Mouse (Mus musculus) retina, embryonic 14.5 days (tissue): ENCODE measurements around the gene Cd200r1.
"Not testable (repeated sequence)": the region's sequence is repeated elsewhere in the genome, so short reads cannot be mapped to it uniquely, and the experiment has no call there.

Experiments
- DNase-seq: peaks from one replicate; pipeline ENCODE4 v3.0.0-alpha.2; 2015; ENCODE audit warnings: low spot score

Cd200r1 gene

GRCm38 (mm10) chr16:44766320-44766892 lies 870 bp downstream of the Cd200r1 start:
- no peak for DNase-seq

DNA sequence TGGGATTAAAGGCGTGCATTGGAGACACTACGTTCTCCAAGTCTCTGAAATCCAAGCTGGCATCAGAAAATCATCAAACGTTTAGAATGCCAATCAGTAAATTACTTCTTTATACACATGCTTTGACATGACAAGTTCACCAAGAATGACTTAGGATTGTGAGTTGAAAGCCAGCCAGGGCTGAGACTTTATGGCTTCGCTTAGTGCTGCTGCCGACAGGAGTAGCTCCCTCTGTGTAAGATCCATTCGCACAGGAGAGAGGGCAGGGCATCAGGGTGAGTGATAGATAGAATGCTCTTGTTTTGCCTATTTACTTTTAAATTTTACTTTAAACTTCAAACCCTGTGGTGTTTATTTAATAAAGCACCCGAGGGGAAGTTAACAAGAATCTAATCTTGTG lies 2.0 kb downstream of the Cd200r1 start:
- no peak for DNase-seq

GRCm38 (mm10) chr16:44767967-44768366 lies 2.4 kb downstream of the Cd200r1 start:
- peak; percentile 57 for DNase-seq

GRCm38 (mm10) chr16:44772577-44772976 lies 7.0 kb downstream of the Cd200r1 start:
- no peak for DNase-seq

DNA sequence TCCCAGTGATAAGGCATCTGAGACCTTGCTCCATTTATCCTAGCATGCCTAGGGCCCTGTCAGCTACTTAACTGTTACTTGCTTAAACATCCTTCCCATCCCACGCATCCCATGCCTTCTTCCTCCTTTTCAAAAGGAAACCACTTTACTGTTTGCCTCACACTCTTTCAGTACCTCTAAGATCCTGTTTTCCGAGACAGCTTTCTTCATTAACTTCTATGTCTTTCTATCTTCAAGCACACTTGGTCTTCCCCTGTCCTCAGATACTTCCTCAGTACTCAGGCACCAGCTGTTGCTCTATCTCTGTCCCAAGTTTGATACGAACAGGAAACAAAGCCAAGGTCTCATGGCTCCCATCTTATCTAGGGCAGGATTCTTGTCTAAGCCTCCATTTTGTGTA lies 8.1 kb downstream of the Cd200r1 start:
- no peak for DNase-seq

GRCm38 (mm10) chr16:44774201-44774600 lies 8.7 kb downstream of the Cd200r1 start:
- no peak for DNase-seq

DNA sequence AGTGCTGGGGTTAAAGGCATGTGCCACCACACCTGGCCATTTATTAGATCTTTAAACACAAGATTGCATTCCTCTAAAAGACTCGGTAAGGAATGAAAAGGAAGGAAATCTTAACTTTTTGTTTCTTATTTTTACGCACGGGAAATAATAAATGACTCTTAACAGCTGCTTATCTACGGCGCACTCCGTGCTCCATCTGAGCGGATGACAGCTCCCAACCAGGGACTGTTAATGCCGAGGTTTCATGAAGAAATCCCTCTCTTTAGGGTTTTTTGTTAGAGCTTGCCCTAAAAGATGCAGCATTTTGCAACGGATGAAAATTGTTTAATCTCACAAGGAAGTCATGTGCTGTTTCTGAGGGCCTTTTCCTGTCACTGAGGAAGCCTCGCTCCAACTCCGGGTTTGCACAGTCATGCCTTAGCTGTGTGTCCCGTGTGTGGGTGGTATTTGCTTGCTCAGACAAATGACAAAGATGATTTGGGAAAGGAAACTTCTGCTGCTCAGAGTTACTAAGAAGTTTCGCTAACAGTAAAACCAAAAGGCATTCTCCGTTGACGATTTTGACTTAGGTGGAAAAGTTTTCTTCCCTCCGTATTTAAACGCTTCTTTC lies 13.1 kb downstream of the Cd200r1 start:
- DNase-seq, result no peak

DNA sequence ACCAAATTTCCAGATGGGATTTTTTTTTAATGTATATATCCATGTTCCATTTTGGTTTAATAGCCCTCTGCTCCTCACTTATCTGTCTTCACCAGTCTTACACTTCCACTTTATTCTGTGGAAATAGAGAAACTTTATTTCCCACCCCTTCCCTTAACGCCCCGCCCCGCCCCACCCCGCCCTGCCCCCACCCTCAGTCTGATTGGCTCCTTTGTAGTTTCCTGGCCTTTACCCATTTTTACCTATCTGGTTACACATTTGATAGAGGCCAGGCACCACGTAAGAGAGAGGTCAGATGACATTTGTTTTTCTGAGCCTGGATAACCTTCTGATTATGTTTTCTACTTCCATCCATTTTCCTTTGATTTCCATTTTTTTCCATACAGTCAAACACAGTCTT lies 14.0 kb downstream of the Cd200r1 start:
- no peak for DNase-seq

DNA sequence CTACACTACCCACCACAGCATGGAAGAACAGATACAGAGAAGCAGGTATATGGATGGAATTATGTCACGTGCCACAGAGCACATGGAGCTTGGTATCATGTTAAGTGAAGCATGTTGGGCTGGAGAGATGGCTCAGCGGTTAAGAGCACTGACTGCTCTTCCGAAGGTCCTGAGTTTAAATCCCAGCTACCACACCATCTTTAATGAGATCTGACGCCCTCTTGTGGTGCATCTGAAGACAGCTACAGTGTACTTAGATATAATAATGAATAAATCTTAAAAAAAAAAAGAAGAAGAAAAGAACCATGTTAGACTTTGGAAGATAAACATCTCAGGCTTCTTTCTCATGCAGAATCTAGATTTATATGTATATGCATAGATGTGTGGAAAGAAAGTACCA lies 15.2 kb downstream of the Cd200r1 start:
- no peak for DNase-seq

DNA sequence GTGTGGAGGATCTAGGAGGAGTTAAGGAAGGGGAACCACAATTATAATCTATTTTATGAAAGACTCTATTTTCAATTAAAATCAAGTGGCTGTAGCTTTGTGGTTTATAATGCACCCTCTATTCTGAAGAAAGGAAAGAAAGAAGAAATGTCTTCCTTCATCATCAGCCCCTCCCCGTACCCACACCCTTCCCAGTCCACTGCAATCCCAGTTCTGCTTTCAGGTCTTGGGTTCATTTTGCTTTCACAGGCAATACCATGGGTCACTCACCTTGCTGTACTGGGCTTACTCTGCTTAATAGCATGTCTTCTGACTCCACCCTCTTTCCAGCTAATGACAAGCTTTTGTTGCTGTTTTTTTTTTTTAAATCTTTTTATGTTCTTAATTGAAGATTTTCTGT lies 21.4 kb downstream of the Cd200r1 start:
- DNase-seq, result no peak

GRCm38 (mm10) chr16:44794416-44794815 lies 28.9 kb downstream of the Cd200r1 start:
- no peak for DNase-seq

DNA sequence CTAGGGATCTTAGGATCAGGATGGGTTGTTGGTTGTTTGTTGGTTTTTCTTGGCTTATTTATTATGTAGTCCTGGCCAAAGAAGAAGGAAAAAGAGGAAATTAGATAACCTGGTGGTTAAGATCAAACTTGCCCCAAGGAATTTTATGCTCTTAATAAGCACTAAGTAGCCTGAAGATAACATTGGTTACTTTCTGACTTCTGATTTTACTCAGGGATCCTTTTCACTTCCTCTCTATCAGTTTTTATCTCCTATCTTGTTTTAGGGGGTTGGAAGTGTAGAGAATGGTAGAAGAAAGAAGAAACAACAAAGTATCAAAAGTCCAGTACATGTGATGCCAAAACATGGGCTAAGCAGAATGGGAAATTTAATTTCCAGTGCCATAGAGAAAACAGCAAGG lies 40.4 kb downstream of the Cd200r1 start:
- no peak for DNase-seq

DNA sequence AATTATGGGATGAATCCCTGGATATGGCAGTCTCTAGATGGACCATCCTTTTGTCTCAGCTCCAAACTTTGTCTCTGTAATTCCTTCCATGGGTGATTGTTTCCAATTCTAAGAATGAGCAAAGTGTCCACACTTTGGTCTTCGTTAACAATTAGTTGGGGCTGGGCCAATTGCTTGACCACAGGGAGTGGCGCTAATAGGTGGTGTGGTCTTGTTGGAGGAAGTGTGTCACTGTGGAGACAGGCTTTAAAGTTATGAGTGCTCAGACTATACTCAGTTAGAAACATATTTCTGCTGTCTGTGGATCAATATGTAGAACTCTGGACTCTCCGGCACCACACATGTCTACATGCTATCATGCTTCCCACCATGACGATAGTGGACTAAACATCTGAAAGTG lies 44.7 kb downstream of the Cd200r1 start:
- DNase-seq, result not testable (repeated sequence)

GRCm38 (mm10) chr16:44811544-44811943 lies 46.0 kb downstream of the Cd200r1 start, which contains the start of gene Cd200r4:
TSS of gene Cd200r4 (plus strand) at chr16:44811733.
- DNase-seq, result no peak

GRCm38 (mm10) chr16:44812468-44813065 lies 47.0 kb downstream of the Cd200r1 start:
- DNase-seq, result no peak

DNA sequence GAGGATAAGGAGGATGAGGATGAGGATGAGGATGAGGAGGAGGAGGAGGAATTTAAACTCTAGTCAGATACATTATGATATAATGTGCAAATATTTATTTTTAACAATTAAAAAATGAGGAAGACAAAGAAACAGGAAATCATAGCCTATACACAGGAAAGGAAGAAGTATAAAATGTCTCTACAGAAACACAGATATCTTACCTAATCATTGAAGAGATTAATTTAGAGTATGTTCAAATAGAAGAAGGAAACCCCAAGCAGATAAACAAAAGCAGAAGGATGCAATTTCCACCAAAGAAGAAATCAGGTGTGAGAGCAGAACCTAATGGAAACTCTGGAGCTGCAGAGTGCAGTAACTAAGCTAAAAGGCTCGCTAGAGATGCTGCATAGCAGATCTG lies 52.5 kb downstream of the Cd200r1 start:
- no peak for DNase-seq

DNA sequence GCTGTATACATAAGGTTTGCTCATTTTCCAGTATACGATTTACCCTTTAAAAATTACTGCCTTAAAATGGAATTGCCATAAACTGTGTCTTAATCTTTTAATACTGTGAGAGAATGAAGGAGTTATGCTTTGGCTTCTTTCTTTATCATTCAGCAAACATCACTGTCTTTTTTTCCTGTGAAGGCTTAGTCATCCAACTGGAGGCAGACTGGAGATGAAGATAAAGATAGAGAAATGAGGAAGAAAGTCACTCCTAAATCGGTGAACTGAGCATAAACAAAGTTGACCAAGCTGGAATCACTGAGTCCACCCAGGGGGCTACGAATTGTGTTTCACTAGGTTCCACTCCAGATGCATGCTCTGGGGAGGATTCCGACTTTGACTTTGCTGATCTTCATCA lies 55.0 kb downstream of the Cd200r1 start:
- no peak for DNase-seq

GRCm38 (mm10) chr16:44832286-44832685 lies 66.8 kb downstream of the Cd200r1 start:
- DNase-seq, result no peak

- DNase-seq, result not testable (repeated sequence)
These were observed 67.7 kb downstream of the Cd200r1 start for GRCm38 (mm10) chr16:44833189-44833588.
